Mouse (Mus musculus): Measurements from ENCODE around the gene Gm2016.
"Not testable (repeated sequence)": the region's sequence is repeated elsewhere in the genome, so short reads cannot be mapped to it uniquely, and the experiment has no call there.

The Gm2016 gene

DNA sequence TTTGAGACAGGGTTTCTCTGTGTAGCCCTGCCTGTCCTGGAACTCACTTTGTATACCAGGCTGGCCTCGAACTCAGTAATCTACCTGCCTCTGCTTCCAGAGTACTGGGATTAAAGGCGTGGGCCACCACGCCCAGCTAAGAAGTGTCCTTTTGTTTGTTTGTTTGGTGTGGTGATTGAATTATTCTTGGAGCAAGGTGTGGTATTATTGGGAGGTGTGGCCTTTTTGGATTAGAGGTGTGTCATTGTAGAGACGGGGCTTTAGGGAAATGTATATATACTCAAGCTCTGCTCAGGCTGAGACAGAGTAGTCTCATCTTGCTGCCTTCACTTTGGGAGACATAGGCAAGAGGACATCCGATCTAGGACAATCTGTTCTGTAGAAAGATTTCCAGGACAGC, at the start of gene Gm2016:
Gene Gm2016 (plus strand): TSS at position 301 of the 400 bp plus-strand sequence.
- DNase-seq (ENCODE audit: low read depth, low spot score), result not testable (repeated sequence)

DNA sequence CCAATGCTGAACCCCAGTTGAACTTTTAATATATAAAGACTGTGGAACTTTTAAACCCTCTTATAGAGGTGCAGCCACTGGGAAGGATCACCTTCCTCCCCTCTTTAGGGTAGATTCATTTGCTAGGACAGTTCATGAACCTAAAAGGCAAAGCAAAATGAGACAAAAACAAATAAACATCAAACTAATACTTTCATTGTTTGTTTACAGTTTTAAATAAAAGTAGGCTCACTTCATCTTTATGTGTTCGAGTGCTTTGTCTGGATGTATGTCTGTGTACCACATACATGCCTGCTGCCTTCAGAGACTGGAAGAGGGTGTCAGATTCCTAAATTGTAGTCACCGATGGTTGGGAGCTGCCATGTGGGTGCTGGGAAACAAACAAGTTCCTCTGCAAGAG, 31.6 kb upstream of the Gm2016 start, which contains the start of gene Gm2001:
Gene Gm2001 (minus strand): TSS at position 101 of the 400 bp plus-strand sequence.
- DNase-seq (ENCODE audit: low read depth, low spot score), result not testable (repeated sequence)

DNA sequence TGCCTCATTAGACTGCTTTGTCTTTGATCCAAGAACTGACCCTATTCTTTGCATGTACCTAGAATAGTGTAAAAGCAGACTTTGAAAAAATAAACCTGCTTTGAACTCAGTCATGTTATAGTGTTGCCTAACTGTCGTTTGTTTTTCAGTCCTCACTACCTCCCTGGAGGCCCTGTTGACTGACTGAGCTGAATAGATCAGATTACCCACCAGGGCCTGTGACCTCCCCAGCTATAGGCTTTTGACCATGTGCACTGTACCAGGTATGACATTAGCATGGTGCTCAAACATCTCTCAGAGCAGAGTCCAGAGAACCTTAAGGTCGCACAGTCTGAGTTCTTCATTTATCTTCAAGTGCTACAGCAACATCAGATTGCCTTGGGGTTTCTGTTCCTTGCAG, 23.2 kb upstream of the Gm2016 start:
- DNase-seq (ENCODE audit: low read depth, low spot score), result not testable (repeated sequence)

DNA sequence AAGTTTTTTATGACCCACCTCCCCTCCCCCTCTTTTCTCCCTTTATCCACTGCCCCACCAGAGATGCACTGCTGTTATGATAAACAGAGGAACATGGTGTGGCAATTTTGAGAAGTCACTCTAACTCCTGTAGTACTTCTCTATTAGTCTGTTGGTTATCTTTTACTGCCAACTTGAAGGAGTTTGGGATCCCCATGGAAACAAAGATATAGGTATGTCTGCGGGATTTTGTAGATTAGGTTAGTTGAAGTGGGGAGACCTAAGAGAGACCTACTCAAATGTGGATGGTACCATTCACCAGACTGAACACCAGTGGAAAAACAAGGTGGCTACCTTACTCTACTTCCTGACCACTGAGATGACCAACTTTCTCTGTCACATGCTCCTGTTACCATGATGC, 17.8 kb upstream of the Gm2016 start:
- DNase-seq (ENCODE audit: low read depth, low spot score), result not testable (repeated sequence)

DNA sequence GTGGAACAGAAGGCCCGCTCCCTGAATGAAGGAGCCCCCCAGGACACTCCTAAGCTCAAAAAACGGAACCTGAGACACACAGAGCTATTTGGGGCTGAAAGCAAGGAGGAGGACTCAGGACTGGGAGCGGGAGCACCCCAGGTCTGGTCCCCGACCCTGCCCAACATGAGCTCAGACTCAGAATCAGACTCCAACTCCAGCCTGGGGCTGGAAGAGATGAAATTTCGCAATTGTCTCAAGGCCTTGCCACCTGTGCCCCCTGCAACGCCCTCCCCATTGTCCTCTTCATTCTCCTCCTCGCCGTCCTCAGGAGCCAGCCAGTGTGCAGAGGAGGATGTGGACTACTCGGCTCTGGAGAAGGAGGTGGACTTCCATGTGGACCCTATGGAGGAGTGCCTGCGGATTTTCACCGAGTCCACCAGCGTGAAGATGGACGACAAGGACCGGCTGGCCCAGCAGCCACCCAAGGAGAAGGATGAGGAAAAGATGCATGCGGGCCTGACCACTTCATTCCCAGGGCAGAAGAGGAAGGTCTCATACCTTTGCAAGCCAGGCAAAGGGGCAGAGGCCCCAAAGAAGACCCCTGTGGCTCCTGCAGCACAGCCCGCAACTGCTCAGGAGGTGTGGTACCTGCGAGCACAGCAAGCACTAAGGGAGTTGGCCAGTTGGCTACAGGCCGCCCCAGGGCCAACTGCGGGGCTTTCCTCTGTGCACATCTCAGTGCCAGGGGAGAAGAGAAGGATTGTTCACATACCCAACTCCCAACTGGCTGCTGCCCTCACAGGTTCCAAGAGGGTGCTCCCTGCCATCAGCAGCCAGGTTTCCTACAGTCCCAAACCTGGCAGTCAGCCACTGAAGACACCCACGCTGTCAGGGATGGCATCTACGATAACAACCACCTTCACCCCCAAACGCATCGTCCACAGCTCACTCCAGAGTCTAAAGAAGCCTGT, 11.9 kb upstream of the Gm2016 start:
- not testable (repeated sequence) for DNase-seq (ENCODE audit: low read depth, low spot score)

DNA sequence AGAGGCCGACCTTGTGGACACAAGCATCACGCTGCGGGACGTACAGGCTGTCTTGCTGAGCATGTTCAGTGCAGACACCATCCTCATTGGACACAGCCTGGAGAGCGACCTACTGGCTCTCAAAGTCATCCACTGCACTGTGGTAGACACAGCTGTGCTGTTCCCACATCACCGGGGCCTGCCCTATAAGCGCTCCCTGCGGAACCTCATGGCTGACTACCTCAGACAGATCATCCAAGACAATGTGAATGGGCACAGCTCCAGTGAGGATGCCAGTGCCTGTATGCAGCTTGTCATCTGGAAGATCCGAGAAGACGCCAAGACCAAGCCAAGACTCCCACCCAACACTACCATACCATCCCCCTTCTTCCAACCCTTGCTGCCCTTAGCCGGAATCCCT, 10.2 kb upstream of the Gm2016 start:
- DNase-seq (ENCODE audit: low read depth, low spot score), result not testable (repeated sequence)

DNA sequence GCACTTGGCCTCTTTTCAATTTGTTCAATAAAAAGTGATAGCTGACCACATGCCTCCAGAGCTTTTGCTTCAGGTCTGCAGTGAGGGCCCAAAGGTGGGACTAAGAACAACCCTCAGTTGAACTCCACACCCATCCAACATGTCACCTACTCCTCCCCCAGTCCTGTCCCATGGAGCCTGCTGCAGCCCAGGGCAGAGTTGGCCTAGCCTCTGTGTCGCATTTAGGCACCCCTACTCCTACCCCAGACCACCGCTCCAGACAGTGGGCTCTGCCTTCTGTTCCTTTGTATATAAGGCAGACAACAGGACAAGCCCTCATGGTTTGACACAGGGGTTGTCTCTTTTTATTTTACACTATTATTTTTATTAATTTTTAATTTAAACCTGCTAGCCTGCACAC, 9.8 kb upstream of the Gm2016 start:
- DNase-seq (ENCODE audit: low read depth, low spot score), result not testable (repeated sequence)

DNA sequence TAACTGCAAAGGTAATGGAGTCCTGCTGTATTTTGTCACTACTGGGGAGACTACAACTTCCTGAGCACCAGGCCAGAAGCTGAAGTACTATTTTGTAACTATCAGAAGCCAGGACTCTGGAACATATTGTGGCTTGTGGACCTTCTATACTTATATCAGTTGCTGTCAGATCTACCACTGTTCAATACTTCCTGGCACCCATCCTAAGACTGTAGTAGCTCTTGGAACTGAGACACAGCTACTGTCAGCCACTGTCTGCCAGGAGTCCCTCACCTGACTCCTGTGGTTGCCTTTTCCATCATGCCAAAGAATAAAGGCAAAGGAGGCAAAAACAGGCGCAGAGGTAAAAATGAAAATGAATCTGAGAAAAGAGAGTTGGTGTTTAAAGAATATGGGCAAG, 21.2 kb downstream of the Gm2016 start, which contains the start of gene Gm2022:
Gene Gm2022 (plus strand): TSS at position 301 of the 400 bp plus-strand sequence.
- not testable (repeated sequence) for DNase-seq (ENCODE audit: low read depth, low spot score)

DNA sequence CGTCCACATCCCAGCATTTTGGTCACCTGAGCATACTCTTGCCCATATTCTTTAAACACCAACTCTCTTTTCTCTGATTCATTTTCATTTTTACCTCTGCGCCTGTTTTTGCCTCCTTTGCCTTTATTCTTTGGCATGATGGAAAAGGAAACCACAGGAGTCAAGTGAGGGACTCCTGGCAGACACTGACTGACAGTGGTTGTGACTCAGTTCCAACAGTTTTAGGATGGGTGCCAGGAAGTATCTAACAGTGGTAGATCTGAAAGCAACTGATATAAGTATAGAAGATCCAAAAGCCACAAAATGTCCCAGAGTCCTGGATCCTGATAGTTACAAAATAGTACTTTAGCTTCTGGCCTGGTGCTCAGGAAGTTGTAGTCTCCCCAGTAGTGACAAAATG, 45.8 kb downstream of the Gm2016 start, which contains the start of gene Gm2035:
Gene Gm2035 (minus strand): TSS at position 137 of the 400 bp plus-strand sequence.
- not testable (repeated sequence) for DNase-seq (ENCODE audit: low read depth, low spot score)
